Mouse (Mus musculus): Measurements from ENCODE around the gene Gas7. TPM values are rescaled to one million over a fixed set of nuclear protein-coding genes. Genes with fewer than 3 reads are reported as not detected.

Gene Gas7
- total and polyA plus RNA-seq, 2 experiments from 2014 or later = 4.8 to 23.2 TPM

DNA sequence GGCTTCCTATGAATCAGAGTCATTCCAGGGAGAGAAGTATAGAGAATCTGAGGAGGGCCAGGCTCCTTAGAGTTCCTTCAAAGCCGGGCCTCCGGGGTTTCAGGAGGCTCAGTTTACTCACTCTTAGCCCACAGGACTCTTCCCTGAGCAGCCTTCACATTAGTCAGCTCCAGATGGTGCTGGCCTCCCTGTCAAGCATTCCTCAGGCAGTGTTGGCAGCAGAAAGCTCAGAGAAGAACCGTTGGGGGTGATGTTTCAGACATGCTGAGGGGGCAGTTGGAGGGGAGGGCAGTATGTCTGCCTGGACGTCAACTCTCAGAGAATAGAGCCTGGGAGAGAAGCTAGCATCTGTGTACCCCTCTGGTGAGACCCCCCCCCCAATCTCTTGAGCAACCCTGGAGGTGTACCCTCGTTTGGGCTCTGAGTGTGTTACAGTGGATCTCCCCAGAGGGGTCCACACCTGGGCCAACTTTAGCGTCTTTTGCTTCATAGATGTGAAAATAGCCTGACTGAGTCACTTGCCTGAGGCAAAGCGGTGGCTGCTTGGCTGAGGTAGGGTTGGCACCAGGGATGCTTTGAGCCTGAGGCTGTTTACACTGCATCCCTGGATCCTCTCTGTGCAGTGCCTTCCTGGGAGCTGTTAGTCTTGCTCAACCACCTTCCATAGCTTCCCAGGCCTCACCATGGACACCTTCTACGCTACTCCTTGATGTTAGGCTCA, 145.6 kb downstream of the Gas7 start:
- H3K27ac ChIP-seq (ENCODE audit: low read depth) = no peak overlapping the region
- WGBS = 66% methylated on average over 8 of the region's 8 CpGs

DNA sequence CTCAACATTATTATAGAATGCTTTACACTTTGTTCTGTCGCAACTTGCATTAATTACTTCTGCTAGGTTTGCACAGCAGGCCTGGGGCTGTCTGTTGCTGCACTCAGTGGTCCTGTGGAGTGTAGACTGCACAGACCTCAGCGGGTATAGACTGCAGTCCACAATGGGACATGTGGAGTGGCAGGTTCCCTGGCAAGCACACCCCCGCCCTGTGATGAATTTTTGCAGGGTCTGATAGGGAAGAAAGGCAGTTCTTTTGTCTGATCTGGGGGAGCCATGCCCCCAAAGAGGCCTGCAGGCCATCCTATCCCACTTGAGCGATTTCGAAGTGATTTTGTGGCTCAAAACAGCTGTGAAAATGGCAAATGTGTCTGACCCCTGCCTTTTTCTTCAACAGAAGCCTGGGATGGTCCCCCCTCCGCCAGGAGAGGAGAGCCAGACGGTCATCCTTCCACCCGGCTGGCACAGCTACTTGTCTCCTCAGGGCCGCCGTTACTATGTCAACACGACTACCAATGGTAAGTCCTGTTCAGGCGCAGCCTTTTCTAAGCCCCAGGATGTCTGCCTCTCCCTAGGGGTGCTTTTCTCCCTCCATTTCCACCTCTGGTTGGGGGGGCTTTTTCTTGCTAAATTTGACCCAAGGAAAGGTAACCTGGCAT, 147.6 kb downstream of the Gas7 start:
- no peak overlapping the region for H3K4me2 ChIP-seq (ENCODE audit: low read depth, low read length)
- peaks cover 9% of the 10 kb centered on the region; the same call in 1 of the 2 replicates for H3K4me1 ChIP-seq (ENCODE audit: control insufficient read depth, insufficient read depth)
- WGBS = 79% methylated on average over 12 of the region's 12 CpGs
- ATAC-seq (ENCODE audit: insufficient read depth, low read depth) (no peak), DNase-seq (ENCODE audit: low spot score) (no peak)
- H3K9me3 ChIP-seq (replicated peaks; ENCODE audit: control insufficient read depth, low read length) = no peaks in the 10 kb centered on the region
- no peaks in the 10 kb centered on the region for H3K36me3 ChIP-seq (replicated peaks; ENCODE audit: control insufficient read depth, insufficient read depth, low read length)
- TF ChIP-seq EP300 (IDR thresholded peaks at IDR 0.05; ENCODE audit: low read depth) (no peak), CTCF (IDR thresholded peaks at IDR 0.05; ENCODE audit: low read depth) (no peak)
- no peak overlapping the region for H3K9ac ChIP-seq (replicated peaks; ENCODE audit: low read depth, low read length)
- no peaks in the 10 kb centered on the region for H3K27me3 ChIP-seq (ENCODE audit: control insufficient read depth, insufficient read depth, low read length)
- no peak overlapping the region for H3K4me3 ChIP-seq (ENCODE audit: low read depth, low read length)
- no peak overlapping the region for H3K27ac ChIP-seq (ENCODE audit: low read depth)

More for the DNA sequence above, 145.6 kb downstream of the Gas7 start:
- no peak overlapping the region for H3K4me2 ChIP-seq (ENCODE audit: low read depth, low read length)
- no peaks in the 10 kb centered on the region for H3K27me3 ChIP-seq (ENCODE audit: control insufficient read depth, insufficient read depth, low read length)
- TF ChIP-seq CTCF (IDR thresholded peaks at IDR 0.05; ENCODE audit: low read depth) (no peak), EP300 (IDR thresholded peaks at IDR 0.05; ENCODE audit: low read depth) (no peak)
- ATAC-seq (ENCODE audit: insufficient read depth, low read depth) (no peak), DNase-seq (ENCODE audit: low spot score) (no peak)
- no peak overlapping the region for H3K9ac ChIP-seq (replicated peaks; ENCODE audit: low read depth, low read length)
- no peak overlapping the region for H3K4me3 ChIP-seq (ENCODE audit: low read depth, low read length)
- H3K9me3 ChIP-seq (replicated peaks; ENCODE audit: control insufficient read depth, low read length) = no peaks in the 10 kb centered on the region
- no peaks in the 10 kb centered on the region for H3K36me3 ChIP-seq (replicated peaks; ENCODE audit: control insufficient read depth, insufficient read depth, low read length)
- H3K4me1 ChIP-seq (ENCODE audit: control insufficient read depth, insufficient read depth) = peaks cover 9% of the 10 kb centered on the region; the same call in 1 of the 2 replicates

DNA sequence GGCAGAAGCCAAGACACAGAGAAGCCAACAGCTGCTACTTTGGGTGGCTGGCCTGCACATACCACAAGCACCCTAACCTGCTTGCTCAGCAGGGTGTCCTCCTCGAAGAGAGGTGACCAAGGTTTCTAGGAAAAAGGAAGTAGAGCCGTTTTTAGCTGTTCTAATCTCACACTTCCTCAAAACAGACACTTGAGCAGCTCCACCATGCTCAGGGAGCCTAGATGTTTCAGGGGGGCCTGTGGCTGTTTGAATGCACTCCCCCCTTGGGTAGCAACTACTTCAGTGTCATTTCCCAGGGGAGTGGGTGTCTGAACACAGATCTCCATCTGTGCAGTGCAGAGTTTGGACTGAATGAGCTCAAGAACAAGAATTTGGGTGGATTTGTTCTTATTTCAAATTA, 149.2 kb downstream of the Gas7 start:
- Histone ChIP-seq H3K36me3 (replicated peaks; ENCODE audit: control insufficient read depth, insufficient read depth, low read length) (no peaks in the 10 kb centered on the region), H3K9me3 (replicated peaks; ENCODE audit: control insufficient read depth, low read length) (no peaks in the 10 kb centered on the region), H3K4me2 (ENCODE audit: low read depth, low read length) (no peak overlapping the region), H3K4me1 (ENCODE audit: control insufficient read depth, insufficient read depth) (peaks cover 6% of the 10 kb centered on the region; the same call in 1 of the 2 replicates), H3K9ac (replicated peaks; ENCODE audit: low read depth, low read length) (no peak overlapping the region), H3K4me3 (ENCODE audit: low read depth, low read length) (no peak overlapping the region), H3K27me3 (ENCODE audit: control insufficient read depth, insufficient read depth, low read length) (no peaks in the 10 kb centered on the region), H3K27ac (ENCODE audit: low read depth) (no peak overlapping the region)
- TF ChIP-seq EP300 (IDR thresholded peaks at IDR 0.05; ENCODE audit: low read depth) (no peak), CTCF (IDR thresholded peaks at IDR 0.05; ENCODE audit: low read depth) (no peak)
- DNase-seq (ENCODE audit: low spot score) (no peak), ATAC-seq (ENCODE audit: insufficient read depth, low read depth) (no peak)
- 48% methylated on average over 2 of the region's 2 CpGs for WGBS

DNA sequence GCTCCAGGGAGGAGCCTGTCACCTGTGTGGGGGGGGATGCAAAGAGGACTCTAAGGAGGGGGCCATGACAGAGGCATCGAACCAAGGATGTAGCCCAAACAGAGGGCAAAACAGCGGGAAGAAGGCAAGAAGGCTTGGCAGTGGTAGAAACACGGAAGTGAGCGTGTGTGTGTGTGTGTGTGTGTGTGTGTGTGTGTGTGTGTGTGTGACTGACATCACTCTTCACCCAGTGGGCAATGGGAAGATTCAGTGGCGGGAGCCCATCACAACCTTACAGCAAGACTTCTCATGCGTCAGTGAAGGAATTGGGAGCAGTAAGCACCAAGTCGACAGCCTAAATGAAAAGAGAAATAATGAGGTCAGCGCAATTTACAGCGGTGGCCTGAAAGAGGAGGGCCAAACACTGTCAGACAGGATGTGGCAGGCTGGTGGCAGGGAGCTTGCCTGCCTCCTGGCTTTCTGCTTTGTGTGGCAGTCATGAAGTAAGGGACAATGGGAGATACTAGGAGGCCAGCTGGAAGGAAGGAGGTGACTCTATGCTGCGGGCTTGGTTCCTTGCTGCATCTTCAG, 153.0 kb downstream of the Gas7 start:
- H3K27ac ChIP-seq (ENCODE audit: low read depth) = no peak overlapping the region
- DNase-seq (ENCODE audit: low spot score) (no peak), ATAC-seq (ENCODE audit: insufficient read depth, low read depth) (no peak)
- H3K4me2 ChIP-seq (ENCODE audit: low read depth, low read length) = no peak overlapping the region
- 74% methylated on average over 10 of the region's 10 CpGs for WGBS
- no peaks in the 10 kb centered on the region for H3K27me3 ChIP-seq (ENCODE audit: control insufficient read depth, insufficient read depth, low read length)
- H3K9ac ChIP-seq (replicated peaks; ENCODE audit: low read depth, low read length) = no peak overlapping the region
- no peaks in the 10 kb centered on the region for H3K9me3 ChIP-seq (replicated peaks; ENCODE audit: control insufficient read depth, low read length)
- no peak for TF ChIP-seq EP300 (IDR thresholded peaks at IDR 0.05; ENCODE audit: low read depth)
- TF ChIP-seq CTCF (IDR thresholded peaks at IDR 0.05; ENCODE audit: low read depth) = no peak
- no peak overlapping the region for H3K4me3 ChIP-seq (ENCODE audit: low read depth, low read length)
- H3K36me3 ChIP-seq (replicated peaks; ENCODE audit: control insufficient read depth, insufficient read depth, low read length) = no peaks in the 10 kb centered on the region
- peaks cover 6% of the 10 kb centered on the region; the same call in 1 of the 2 replicates for H3K4me1 ChIP-seq (ENCODE audit: control insufficient read depth, insufficient read depth)

DNA sequence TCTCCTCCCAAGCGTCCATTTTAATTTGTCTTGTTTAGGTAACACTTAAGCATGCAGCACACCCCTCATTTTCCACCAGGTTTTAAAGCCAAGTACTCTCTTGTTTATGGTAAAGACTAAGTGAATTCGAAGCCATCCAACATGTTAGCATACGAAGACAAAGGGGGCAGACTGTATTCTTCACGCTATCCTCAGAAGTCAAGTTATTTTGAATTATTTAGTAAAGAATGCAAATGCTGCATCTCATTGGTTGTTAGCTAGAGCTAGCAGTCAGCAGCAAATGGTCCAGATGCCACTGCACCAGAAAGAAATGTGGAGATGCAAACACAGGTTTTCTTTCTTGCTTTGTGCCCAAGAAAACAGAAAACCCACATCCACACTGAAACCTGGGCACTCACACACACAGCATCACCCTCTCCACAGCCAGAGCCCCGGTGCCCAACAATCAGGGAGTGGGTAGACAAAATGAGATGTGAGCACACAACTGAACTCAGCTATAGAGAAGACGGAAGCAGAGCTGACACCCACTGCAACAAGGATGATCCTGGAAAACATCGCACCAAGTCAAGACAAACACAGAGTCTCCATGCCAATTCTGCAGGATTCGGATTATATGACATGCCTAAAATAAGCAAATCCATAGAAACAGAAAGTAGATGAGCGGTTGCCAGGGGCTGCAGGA, 157.1 kb downstream of the Gas7 start:
- no peak overlapping the region for H3K4me2 ChIP-seq (ENCODE audit: low read depth, low read length)
- H3K9me3 ChIP-seq (replicated peaks; ENCODE audit: control insufficient read depth, low read length) = no peaks in the 10 kb centered on the region
- H3K4me1 ChIP-seq (ENCODE audit: control insufficient read depth, insufficient read depth) = no peaks in the 10 kb centered on the region
- H3K9ac ChIP-seq (replicated peaks; ENCODE audit: low read depth, low read length) = no peak overlapping the region
- ATAC-seq (ENCODE audit: insufficient read depth, low read depth) (no peak), DNase-seq (ENCODE audit: low spot score) (no peak)
- H3K36me3 ChIP-seq (replicated peaks; ENCODE audit: control insufficient read depth, insufficient read depth, low read length) = no peaks in the 10 kb centered on the region
- H3K27ac ChIP-seq (ENCODE audit: low read depth) = no peak overlapping the region
- WGBS = 84% methylated on average over 9 of the region's 9 CpGs
- TF ChIP-seq EP300 (IDR thresholded peaks at IDR 0.05; ENCODE audit: low read depth) (no peak), CTCF (IDR thresholded peaks at IDR 0.05; ENCODE audit: low read depth) (no peak)
- no peak overlapping the region for H3K4me3 ChIP-seq (ENCODE audit: low read depth, low read length)
- H3K27me3 ChIP-seq (ENCODE audit: control insufficient read depth, insufficient read depth, low read length) = no peaks in the 10 kb centered on the region
